Mouse (Mus musculus) brain, embryonic 14.5 days (tissue): Measurements from ENCODE around the gene Sbk3.

ENCODE experiments used
- CTCF ChIP-seq: fragments of 200-500 bp; IDR thresholded peaks from 2 replicates; pipeline ENCODE4 v1.5.1; 2012; ENCODE audit warnings: inconsistent platforms, mild to moderate bottlenecking, moderate library complexity, borderline replicate concordance; ENCODE audit not compliant: insufficient read depth, insufficient read length; ENCODE audit errors: extremely low read depth
- POLR2A ChIP-seq: fragments of 200-500 bp; IDR thresholded peaks from 2 replicates; pipeline ENCODE4 v1.6.1; 2012; ENCODE audit warnings: mild to moderate bottlenecking, inconsistent platforms, borderline replicate concordance; ENCODE audit not compliant: poor library complexity, insufficient read depth, insufficient read length, severe bottlenecking; ENCODE audit errors: extremely low read depth

DNA sequence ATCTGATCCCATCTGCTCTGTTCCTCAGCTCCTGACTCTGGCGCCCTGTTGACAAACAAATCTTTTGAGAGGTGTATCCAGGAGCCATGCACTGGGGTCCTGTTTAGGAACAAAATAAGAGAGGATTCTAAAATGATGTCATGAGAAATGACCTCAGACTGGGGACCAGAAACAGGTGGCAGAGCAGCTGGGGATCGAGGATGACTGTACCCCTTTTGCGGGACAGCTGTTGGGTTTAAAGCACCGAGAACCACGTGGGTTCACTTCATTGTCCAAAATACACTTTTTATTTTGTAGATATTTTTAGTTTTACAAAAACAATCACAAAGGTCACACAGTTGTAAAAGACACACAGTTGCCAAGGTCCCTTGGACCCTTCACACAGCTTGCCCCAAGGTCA is 6.0 kb downstream of the Sbk3 start:
- TF ChIP-seq POLR2A = no peak
- no peak for TF ChIP-seq CTCF
